Mouse (Mus musculus) liver, embryonic 12.5 days (tissue): ENCODE data around the gene Slc38a4. TPM values are rescaled to one million over a fixed set of nuclear protein-coding genes. Genes with fewer than 3 reads are reported as not detected.

Experiments used
- ATAC-seq: fragments of 200-750 bp; cut with Nextera tagmentation; 2 replicates; pipeline ENCODE4 v1.8.0; 2017; ENCODE audit warnings: moderate number of reproducible peaks, mild to moderate bottlenecking, moderate library complexity
- H3K27ac ChIP-seq: fragments of 300-500 bp; sonication (generic); 2 replicates; pipeline ENCODE4 v1.5.1; 2016; ENCODE audit warnings: mild to moderate bottlenecking
- H3K27me3 ChIP-seq: fragments of 300-500 bp; sonication (generic); replicated peaks from 2 replicates; pipeline ENCODE4 v1.6.1; 2016; ENCODE audit warnings: mild to moderate bottlenecking, moderate library complexity
- H3K36me3 ChIP-seq: fragments of 300-500 bp; sonication (generic); 2 replicates; pipeline ENCODE4 v1.6.1; 2016; ENCODE audit warnings: mild to moderate bottlenecking, moderate library complexity
- H3K4me1 ChIP-seq: fragments of 300-500 bp; sonication (generic); 2 replicates; pipeline ENCODE4 v1.6.1; 2016
- H3K4me2 ChIP-seq: fragments of 300-500 bp; sonication (generic); 2 replicates; pipeline ENCODE4 v1.6.1; 2016; ENCODE audit warnings: mild to moderate bottlenecking, moderate library complexity
- H3K4me3 ChIP-seq: fragments of 300-500 bp; sonication (generic); 2 replicates; pipeline ENCODE4 v1.5.1; 2016; ENCODE audit warnings: mild to moderate bottlenecking, moderate library complexity
- H3K9ac ChIP-seq: fragments of 300-500 bp; sonication (generic); 2 replicates; pipeline ENCODE4 v1.6.1; 2016; ENCODE audit warnings: mild to moderate bottlenecking, moderate library complexity
- H3K9me3 ChIP-seq: fragments of 300-500 bp; sonication (generic); replicated peaks from 2 replicates; pipeline ENCODE4 v1.6.1; 2016; ENCODE audit warnings: mild to moderate bottlenecking, moderate library complexity
- WGBS: fragments of 180-500 bp; shearing (Covaris S2); methylation state at CpG from one replicate; pipeline ENCODE4 v1.1.7; 2016; ENCODE audit not compliant: insufficient replicate concordance; 5-methylcytosine and 5-hydroxymethylcytosine counted together
- polyA plus RNA-seq: library from polyadenylated mRNA; unstranded; fragments of >200 nt; fragmentation: Nextera tagmentation; extraction: Ambion mirVana; gene quantifications from 2 replicates; pipeline ENCODE4 v1.2.1, GENCODE M21; 2016

Gene Slc38a4
- polyA plus RNA-seq, 1 experiment from 2014 or later: 43.1 TPM

GRCm38 (mm10) chr15:97072859-97073826 lies 17.4 kb upstream of the Slc38a4 start:
- ATAC-seq: no peak

DNA sequence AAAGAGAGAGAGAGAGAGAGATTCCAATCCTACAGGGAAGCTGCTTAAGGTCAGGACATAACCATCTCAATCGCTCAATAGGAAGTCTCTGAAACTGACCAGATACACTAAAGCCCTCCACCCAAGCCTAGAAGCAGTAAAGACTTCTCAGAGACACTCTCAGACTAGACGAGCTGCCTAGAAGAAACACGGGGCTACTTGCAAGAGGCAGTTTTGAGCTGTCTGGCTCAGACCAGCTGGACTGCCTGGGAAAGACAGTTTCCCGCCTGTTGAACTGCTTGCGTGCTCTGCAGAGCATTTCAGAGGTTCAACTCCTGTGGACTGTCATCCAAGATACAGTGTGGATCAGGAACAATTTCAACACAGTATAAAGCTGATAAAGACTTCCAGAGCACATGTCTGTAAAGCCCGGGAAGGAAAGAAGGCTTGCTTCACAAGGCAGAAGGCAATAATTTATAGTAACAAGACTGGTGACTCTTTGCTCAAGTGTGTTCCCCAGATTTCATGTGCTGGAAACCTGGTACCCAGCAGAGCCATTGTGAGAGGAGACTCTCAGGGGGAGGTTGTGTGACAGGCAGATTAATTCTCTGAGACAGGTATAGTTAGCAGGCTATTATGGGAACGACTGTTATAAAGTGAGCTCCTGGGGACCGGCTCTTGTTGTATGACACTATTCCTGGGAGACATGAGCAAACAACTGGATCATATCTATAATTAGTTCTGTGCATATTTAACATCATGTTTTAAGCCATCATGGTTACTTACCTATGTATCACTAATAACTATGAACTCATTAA lies 11.8 kb upstream of the Slc38a4 start:
- WGBS: 47% methylated on average over 8 of the region's 8 CpGs
- Histone ChIP-seq H3K4me3 (no peak overlapping the region), H3K9me3 (no peaks in the 10 kb centered on the region), H3K9ac (no peak overlapping the region), H3K4me1 (peaks cover 7% of the 10 kb centered on the region; the same call in 1 of the 2 replicates), H3K27ac (peak overlapping the region; percentile 66), H3K36me3 (no peaks in the 10 kb centered on the region), H3K4me2 (peak overlapping the region; percentile 18; the same call in 1 of the 2 replicates), H3K27me3 (no peaks in the 10 kb centered on the region)
- ATAC-seq: no peak

More at GRCm38 (mm10) chr15:97072859-97073826, 17.4 kb upstream of the Slc38a4 start:
- no peak overlapping the region for H3K4me2 ChIP-seq
- 58% methylated on average over 13 of the region's 13 CpGs for WGBS
- no peaks in the 10 kb centered on the region for H3K27me3 ChIP-seq
- peaks cover 9% of the 10 kb centered on the region; the same call in 1 of the 2 replicates for H3K4me1 ChIP-seq
- no peak overlapping the region for H3K9ac ChIP-seq
- H3K27ac ChIP-seq: no peak overlapping the region
- H3K9me3 ChIP-seq: no peaks in the 10 kb centered on the region
- no peaks in the 10 kb centered on the region for H3K36me3 ChIP-seq
- H3K4me3 ChIP-seq: no peak overlapping the region

DNA sequence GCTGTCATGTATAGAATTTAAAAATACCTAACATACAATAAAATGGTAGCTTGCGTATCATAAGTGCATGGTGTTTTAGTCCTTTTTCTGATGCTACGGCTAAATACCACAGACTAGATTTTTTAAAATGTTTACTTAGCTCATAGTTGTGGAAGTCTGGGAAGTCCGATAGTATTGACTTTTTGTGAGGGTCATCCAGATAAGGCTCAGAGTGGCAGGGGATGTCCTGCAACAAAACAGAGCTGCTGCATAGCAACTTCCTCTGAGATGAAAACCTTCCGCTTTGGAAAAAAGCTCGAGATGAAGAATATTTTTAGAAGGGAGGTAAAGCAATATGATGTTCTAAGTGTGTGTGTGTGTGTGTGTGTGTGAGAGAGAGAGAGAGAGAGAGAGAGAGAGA lies 11.2 kb upstream of the Slc38a4 start:
- Histone ChIP-seq H3K36me3 (no peaks in the 10 kb centered on the region), H3K4me1 (peaks cover 7% of the 10 kb centered on the region; the same call in 1 of the 2 replicates), H3K4me2 (peak overlapping the region; percentile 18; the same call in 1 of the 2 replicates), H3K9ac (no peak overlapping the region), H3K27me3 (no peaks in the 10 kb centered on the region), H3K27ac (peak overlapping the region; percentile 66), H3K4me3 (no peak overlapping the region), H3K9me3 (no peaks in the 10 kb centered on the region)
- WGBS: 40% methylated on average over 5 of the region's 5 CpGs
- ATAC-seq: no peak

GRCm38 (mm10) chr15:97063211-97063610 lies 7.5 kb upstream of the Slc38a4 start:
- 71% methylated on average over 5 of the region's 5 CpGs for WGBS

GRCm38 (mm10) chr15:97060973-97061372 lies 5.2 kb upstream of the Slc38a4 start:
- Histone ChIP-seq H3K4me2 (no peak overlapping the region), H3K27me3 (peaks cover 3% of the 10 kb centered on the region), H3K9me3 (no peaks in the 10 kb centered on the region), H3K4me3 (no peak overlapping the region), H3K36me3 (no peaks in the 10 kb centered on the region), H3K9ac (no peak overlapping the region), H3K4me1 (no peaks in the 10 kb centered on the region), H3K27ac (no peak overlapping the region)
- ATAC-seq: no peak
- WGBS: 84% methylated on average over 8 of the region's 8 CpGs

More at GRCm38 (mm10) chr15:97063211-97063610, 7.5 kb upstream of the Slc38a4 start:
- no peak overlapping the region for H3K4me3 ChIP-seq
- no peaks in the 10 kb centered on the region for H3K36me3 ChIP-seq
- H3K9ac ChIP-seq: no peak overlapping the region
- H3K27me3 ChIP-seq: no peaks in the 10 kb centered on the region
- no peaks in the 10 kb centered on the region for H3K9me3 ChIP-seq
- ATAC-seq: no peak
- H3K4me2 ChIP-seq: no peak overlapping the region
- H3K4me1 ChIP-seq: peaks cover 7% of the 10 kb centered on the region; the same call in 1 of the 2 replicates
- H3K27ac ChIP-seq: no peak overlapping the region

DNA sequence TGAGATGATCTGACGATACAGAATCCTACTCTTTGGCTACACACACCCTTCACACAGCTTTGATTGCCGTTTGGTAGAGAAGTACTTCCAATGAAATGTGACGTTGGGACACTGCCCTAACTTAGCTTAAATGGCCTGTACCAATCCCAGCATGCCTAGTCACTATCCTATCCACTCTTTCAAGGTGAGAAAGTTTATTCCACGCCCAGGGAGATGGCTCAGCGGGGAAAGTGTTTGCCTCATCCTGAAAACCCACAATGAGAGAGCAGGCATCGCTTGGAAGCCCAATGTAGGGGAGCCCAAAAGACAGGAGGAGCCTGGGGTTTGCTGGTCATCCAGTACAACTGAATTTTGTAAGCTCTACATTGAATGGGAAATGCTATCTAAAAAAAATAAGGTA lies 4.8 kb upstream of the Slc38a4 start:
- peaks cover 7% of the 10 kb centered on the region for H3K27me3 ChIP-seq
- ATAC-seq: no peak
- 68% methylated on average over 6 of the region's 6 CpGs for WGBS

DNA sequence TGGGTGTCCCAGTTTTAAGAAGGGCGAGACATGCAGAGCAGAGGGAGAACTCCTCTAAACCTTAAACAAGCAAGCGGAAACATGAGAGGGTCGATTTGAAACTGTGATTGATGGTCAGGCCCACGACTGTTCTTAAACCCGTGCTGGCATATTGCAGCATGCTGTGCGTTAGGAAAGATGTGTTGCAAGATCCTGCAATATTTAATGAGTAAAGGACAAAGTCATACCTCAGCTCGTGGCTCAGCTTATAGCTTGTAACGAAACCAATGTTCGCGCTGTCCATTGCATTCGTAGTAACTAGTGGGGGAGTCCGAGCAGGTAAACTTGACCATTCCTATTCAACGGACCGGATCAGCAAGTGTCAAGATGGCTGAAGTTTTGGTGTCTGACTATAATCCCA lies 4.3 kb upstream of the Slc38a4 start:
- Histone ChIP-seq H3K27me3 (peaks cover 11% of the 10 kb centered on the region), H3K36me3 (no peaks in the 10 kb centered on the region), H3K9ac (no peak overlapping the region), H3K4me3 (no peak overlapping the region), H3K27ac (no peak overlapping the region), H3K4me2 (no peak overlapping the region), H3K9me3 (peaks cover 2% of the 10 kb centered on the region; the same call in 1 of the 2 replicates), H3K4me1 (no peaks in the 10 kb centered on the region)
- WGBS: 80% methylated on average over 14 of the region's 14 CpGs
- ATAC-seq: no peak

More for the DNA sequence above, 4.8 kb upstream of the Slc38a4 start:
- no peaks in the 10 kb centered on the region for H3K36me3 ChIP-seq
- H3K4me1 ChIP-seq: no peaks in the 10 kb centered on the region
- H3K9me3 ChIP-seq: no peaks in the 10 kb centered on the region
- no peak overlapping the region for H3K9ac ChIP-seq
- no peak overlapping the region for H3K4me3 ChIP-seq
- H3K4me2 ChIP-seq: no peak overlapping the region
- no peak overlapping the region for H3K27ac ChIP-seq

- 73% methylated on average over 24 of the region's 24 CpGs for WGBS
- Histone ChIP-seq H3K4me1 (no peaks in the 10 kb centered on the region), H3K27ac (no peak overlapping the region), H3K27me3 (peaks cover 19% of the 10 kb centered on the region), H3K4me3 (no peak overlapping the region), H3K9ac (no peak overlapping the region), H3K4me2 (no peak overlapping the region), H3K36me3 (no peaks in the 10 kb centered on the region), H3K9me3 (peaks cover 10% of the 10 kb centered on the region)
- no peak for ATAC-seq
Observed at GRCm38 (mm10) chr15:97059071-97060041, 3.6 kb upstream of the Slc38a4 start.

GRCm38 (mm10) chr15:97054767-97055489 lies 828 bp downstream of the Slc38a4 start:
- H3K9me3 ChIP-seq: peaks cover 13% of the 10 kb centered on the region
- peaks cover 5% of the 10 kb centered on the region; the same call in 1 of the 2 replicates for H3K4me1 ChIP-seq
- H3K4me3 ChIP-seq: peak overlapping the region; percentile 48
- peak overlapping the region; percentile 44 for H3K9ac ChIP-seq
- no peak for ATAC-seq
- H3K27ac ChIP-seq: no peak overlapping the region
- no peaks in the 10 kb centered on the region for H3K36me3 ChIP-seq
- peak overlapping the region; percentile 57 for H3K4me2 ChIP-seq
- H3K27me3 ChIP-seq: peaks cover 23% of the 10 kb centered on the region
- 45% methylated on average over 31 of the region's 31 CpGs for WGBS

DNA sequence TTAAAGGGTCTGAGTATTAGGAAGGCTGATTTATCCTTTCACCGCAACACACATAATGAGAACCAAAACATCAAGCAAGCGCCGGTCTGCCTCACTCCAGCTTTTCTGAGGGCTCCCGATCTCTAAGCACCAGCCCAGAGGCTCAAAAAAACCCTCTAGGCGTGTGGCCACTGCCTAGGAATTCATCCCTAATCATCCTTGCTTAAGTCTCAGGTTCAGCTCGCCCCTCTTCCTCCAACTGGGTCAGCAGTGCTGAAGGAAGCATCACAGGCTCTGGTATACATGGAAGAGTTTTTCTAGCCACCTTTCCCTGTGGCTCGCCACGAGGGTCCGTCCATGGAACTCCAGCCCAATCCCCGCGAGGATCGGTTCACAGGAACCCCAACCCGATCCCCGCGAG lies 1.6 kb downstream of the Slc38a4 start:
- Histone ChIP-seq H3K4me2 (peak overlapping the region; percentile 57), H3K27me3 (peaks cover 23% of the 10 kb centered on the region), H3K9ac (peak overlapping the region; percentile 44), H3K4me3 (peak overlapping the region; percentile 48), H3K36me3 (no peaks in the 10 kb centered on the region), H3K4me1 (peaks cover 11% of the 10 kb centered on the region; the same call in 1 of the 2 replicates), H3K9me3 (peaks cover 13% of the 10 kb centered on the region), H3K27ac (no peak overlapping the region)
- WGBS: 41% methylated on average over 15 of the region's 15 CpGs
- ATAC-seq: no peak
